Mouse (Mus musculus): ENCODE measurements around the gene 1700011L22Rik.

1700011L22Rik gene

GRCm38 (mm10) chr8:79239320-79239719, 9.1 kb downstream of the 1700011L22Rik start:
- DNase-seq (ENCODE audit: low read depth) = no peak

DNA sequence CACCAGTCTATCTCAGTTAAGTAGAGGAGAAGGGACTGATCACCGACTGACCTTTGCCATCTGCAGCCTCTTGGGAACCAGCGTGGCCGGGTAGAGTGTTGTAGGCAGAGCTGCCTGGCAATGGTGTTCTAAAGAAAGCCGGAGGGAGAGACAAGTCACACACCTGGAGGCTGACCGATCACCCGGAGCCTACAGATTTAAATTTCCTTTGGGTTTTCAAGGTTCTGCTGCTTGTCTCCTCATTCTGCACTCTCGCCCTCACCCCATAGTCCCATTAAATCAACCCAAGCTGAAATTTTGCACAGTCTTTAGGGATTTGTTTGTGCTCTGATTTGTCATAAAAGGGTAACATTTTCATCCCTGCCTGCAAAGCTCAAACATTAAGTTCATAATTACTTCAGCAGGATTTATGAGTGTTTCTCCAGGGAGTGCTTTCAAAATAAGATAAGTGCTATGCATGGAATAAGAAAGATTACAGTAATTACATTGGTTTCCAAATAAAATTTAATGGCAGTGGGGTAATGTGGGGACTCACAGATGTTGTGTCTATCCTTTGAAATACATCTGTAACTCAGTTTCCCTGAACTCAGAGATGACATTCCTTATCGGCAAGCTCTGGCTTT, 19.0 kb downstream of the 1700011L22Rik start:
- no peak for DNase-seq (ENCODE audit: low read depth)

GRCm38 (mm10) chr8:79227916-79228315, 20.5 kb downstream of the 1700011L22Rik start:
- DNase-seq (ENCODE audit: low read depth) = no peak

GRCm38 (mm10) chr8:79227194-79227593, 21.2 kb downstream of the 1700011L22Rik start:
- no peak for DNase-seq (ENCODE audit: low read depth)

DNA sequence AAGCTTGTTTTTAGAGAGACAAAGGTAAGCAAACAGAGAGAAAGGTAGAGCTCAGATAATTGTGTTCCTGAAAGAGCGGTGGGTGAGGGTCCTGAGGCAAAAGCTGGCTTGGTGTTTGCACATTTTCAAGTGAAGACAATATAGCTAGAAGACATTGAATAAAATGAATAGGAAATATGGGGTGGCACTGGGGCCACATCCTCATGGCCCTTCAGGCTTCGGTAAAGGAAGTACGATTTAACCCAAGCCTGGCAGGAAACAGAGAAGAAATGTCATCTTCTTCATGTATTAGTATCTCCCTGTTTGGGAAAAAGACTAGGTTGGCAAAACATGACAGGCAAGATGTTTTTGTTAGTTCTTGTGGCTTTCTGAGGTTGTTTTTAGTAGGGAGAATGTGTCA, 22.3 kb downstream of the 1700011L22Rik start:
- no peak for DNase-seq (ENCODE audit: low read depth)

- DNase-seq (ENCODE audit: low read depth) = no peak
These were observed 22.8 kb downstream of the 1700011L22Rik start for GRCm38 (mm10) chr8:79225586-79225985.

- no peak for DNase-seq (ENCODE audit: low read depth)
These were observed 24.0 kb downstream of the 1700011L22Rik start for GRCm38 (mm10) chr8:79224363-79224762.

- DNase-seq (ENCODE audit: low read depth) = no peak
These were observed 25.6 kb downstream of the 1700011L22Rik start for GRCm38 (mm10) chr8:79222752-79223141.

DNA sequence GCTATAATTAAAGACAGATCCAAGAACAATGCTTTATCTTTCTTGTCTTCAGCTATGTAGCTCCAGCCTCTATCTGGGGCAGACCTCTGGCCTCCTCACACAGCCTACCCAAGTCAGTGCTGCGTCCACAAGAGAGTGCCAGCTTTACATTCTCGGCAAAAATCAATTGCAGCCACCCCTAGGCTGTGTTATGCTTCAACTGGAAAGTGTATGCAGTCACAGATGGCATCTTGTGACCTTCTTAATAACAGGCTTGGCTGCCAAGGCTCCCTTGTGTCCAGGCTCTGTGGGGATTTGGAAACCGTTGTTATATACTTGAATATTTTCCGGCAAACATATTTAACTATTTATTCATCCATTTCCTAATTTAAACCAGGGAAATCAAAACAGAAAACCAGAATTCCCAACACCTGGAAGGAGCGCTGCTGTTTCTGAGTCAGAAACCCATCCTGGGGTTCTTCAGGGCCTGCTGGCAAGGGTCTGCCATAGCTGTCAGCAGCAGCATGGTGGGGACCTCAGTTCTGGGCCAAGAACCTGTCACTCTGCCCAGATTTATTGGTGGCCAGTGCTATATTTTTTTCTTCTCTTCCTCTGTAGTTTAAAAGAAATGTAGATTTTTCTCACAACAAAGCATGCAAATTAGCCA, 26.1 kb downstream of the 1700011L22Rik start:
- no peak for DNase-seq (ENCODE audit: low read depth)

DNA sequence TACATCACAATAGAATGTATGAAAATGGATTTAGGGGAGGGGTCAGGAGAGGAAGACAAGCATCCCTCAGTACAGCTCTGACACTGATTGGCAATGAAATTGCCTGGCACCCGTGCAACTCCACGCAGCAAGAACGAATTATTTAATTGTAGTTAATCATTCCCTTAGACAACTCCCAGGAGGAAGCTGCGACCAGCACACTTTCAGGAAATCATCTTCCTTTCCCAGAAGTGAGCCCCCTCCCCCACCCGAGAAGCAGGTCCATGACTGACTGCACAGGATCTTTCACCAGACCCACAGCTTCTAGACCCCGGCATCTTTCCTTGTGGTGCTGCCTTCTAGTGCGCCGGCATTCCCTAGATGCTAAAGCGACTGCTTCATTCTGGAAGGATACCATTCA, 36.7 kb downstream of the 1700011L22Rik start:
- no peak for DNase-seq (ENCODE audit: low read depth)

DNA sequence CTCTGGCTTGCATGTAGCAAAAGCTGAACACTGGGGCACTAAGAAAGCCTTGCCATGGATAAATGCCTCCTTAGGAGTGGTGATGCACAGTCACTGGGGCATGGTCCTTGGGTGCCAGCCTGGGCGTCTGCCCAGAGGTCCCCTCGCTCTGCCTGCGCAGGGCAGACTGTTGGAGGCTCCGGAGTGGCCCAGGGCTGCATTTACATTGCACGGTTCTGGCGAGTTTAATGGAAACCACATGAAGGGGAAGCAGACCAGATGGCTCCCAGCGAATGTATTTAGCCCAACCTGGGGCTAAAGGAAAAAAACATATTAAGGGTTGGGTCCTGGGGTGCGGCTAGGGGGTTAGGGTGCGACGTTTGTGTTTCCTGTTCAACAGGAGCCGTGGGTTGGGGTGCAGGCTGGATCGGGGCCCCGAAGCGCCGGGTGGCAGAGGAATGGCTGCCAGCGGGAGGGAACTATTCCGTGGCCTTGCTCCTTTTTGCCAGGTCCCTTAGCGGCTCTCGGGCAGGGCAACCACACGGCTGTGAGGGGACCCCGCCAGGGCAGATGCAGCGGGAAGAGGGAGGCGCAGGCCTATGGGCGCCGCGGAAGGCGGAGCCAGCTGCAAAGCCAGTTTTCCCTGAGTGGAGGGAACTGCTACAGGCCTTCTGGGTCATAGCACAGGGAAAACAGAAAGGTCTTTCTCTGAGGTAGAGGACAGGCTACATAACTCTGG, 38.6 kb downstream of the 1700011L22Rik start:
- peak; percentile 27 for DNase-seq (ENCODE audit: low read depth)

DNA sequence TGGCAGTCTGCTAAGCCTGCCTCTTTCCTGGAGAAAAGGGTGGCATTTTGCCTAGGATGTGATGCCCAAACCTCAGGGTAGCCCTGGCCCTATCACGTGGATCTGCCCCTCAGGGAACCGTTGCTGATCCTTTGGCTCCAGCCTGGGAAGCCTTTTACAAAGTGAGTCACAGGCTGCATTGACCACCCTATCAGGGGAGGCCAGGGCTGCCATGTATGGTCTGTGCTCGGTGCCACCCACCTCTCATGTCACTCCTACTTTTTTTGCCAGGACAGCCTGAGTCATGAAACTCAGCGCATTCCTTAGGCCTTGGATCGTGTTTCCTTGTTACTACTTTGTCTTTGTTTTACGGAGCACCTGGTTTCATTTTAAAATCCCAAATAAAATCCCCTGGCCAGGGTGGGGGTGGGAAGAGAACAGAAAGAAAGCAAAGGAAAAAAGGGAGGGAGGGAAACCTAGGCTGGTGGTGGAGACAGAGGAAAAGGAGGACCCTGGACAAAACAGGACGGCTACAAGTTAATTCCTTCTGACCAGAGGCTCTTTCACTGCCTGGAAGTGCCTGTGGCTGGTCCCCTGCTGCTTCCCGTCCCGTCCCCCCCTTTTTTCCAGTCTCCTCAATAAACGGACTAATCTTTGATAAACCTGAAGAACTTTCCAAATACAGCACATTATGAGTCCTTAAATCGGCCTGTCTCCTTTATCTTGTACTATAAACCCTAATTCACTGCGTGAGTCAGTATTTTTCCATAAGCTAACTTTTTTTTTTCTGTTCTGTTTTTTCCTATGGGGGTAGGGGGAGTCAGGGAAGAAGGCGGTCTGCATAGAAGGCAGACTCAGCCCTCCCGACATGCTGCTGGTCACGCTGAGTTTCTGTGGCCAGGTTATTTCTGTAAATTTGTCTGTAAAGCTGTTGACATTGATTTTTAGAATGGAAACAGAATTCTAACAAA, 39.4 kb downstream of the 1700011L22Rik start:
- peak; percentile 2 for DNase-seq (ENCODE audit: low read depth)

DNA sequence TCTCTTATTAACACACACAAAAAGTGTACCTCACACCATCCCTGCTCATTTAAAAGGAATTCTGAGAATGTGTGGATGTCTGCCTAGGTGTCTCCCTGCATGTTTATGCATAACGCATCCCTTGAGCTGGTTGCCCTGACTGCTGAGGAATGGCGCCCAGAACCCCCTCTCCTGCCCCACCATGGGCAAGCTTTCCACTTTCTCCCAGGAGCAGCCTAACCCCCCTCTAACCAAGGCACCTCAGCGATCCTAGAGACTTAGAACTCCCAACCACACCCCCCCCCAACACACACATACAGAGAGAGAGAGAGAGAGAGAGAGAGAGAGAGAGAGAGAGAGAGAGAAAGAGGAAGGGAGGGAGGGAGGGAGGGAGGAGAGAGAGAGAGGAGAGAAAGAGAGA, 40.2 kb downstream of the 1700011L22Rik start:
- DNase-seq (ENCODE audit: low read depth) = no peak

DNA sequence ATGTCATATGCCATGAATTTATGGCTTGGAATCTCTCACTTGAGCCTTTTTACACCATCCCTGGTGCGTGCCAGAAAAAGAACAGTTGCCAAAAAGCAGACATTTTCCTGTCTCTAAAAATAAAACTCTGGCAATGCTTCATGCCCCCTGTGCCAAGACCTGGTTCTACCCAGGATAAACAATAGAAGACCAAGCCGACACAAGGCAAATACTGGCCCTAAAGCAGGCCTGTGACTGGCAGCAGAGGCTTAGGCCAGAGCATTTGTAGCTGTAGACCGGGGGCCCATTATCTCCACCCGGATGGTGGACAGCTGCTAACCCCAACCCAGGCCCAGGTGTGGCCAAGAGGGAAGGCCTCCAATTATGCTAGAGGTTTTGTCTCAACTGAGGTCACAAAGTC, 41.5 kb downstream of the 1700011L22Rik start:
- DNase-seq (ENCODE audit: low read depth) = no peak

DNA sequence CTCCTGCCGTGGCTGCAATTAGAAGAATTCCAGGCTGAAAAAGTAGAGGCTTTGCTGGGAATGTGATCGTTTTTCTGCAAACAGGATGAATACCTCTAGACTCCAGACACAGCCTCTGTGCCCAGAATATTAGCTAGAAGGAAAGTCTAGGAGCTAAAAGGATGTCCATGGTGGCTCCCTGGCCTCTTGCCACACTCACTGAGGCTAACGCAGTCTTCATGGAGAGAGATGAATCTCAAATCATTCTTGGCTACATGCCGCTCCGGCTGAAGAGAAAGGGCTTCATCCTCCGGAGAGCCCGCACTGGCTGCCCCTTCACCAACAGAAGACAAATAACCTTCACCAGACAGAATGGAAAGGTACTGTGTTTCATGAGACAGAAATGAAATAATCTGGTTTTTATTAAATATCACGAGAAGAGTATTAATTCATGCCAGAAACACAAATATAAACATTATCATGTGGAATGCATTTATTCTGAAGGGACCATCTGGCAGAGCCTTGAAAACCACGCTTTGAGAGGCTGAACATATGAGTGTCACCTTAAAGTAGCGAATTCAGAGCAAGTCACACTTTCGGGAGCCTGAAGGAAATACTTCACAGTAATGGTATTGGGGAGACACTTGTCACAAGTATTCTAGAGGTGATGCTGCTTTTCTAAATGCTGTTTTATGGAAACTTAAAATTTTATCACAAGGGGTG, 46.8 kb downstream of the 1700011L22Rik start:
- DNase-seq (ENCODE audit: low read depth) = no peak

DNA sequence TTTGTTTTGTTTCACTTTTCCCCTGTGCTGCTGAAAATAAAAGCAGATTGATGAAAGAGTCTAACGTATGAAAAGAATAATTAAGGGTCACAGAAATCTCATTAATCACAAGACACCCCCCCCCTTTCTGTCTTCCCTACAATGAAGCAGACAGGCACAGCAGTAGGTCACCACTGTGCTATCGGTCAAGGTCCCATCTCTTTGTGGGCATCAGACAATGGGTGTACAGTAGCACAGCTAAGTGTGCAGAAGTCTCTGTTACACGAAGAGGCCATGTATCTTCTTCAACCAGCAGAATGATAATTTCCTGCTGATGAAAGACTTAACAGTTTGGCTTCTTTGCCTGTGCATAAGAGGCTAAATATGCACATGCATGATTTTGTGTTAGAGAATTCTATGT, 49.7 kb downstream of the 1700011L22Rik start:
- DNase-seq (ENCODE audit: low read depth) = no peak

DNA sequence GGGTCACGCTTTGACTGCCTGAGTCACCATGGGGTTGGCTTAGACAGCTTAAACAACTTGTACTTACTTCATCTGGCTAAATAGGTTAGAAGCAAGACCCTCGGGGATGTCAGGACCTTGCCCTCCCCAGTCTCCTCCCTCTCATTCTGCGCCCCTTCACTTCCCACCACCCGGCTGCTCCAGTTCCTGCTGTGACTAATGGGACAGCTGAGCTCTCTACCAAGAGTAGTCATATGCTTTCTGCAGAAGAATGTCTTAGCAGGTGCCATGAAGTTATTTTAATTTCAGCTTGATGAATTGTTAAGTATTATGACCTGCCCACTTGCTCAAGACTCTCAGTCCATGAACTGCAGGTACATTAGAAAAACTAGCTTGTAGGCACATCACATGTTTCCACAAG, 51.9 kb downstream of the 1700011L22Rik start:
- no peak for DNase-seq (ENCODE audit: low read depth)

DNA sequence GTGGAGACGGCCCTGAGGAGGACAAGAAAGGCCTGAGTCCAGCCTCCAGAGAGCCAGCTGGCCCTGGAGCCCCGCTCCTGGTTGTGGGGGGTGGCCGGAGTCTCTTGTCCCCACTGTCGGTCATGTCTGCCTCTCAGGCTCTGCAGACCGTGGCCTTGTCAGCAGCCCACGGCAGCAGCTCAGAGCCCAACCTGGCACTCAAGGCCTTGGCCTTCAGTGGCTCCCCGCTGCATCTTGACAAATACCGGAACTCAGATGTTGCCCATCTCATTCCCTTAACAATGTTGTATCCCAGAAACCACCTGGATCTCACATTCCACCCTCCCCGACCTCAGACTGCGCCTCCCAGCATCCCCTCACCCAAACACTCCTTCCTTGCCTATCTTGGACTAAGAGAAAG, 58.3 kb downstream of the 1700011L22Rik start:
- no peak for DNase-seq (ENCODE audit: low read depth)

GRCm38 (mm10) chr8:79185488-79185887, 62.9 kb downstream of the 1700011L22Rik start:
- no peak for DNase-seq (ENCODE audit: low read depth)

DNA sequence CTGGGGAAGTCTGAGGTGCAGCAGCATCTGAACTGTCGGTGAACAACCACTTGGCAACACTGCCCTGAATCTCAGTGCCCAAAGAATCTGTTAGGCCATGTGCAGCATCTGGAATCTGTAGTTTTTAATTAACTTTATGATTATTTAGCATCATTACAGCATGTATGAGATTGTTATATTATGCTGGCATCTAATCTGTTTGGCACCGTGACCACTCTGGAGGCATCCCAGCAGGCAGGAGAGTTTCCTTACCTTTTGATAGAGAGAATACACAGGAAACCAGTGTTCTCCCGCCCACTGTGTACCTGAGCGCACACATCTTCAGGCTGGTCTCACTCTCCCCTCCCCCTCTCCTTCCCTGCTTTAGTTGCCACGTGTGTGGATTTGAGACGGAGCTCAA, 68.7 kb downstream of the 1700011L22Rik start:
- no peak for DNase-seq (ENCODE audit: low read depth)

DNA sequence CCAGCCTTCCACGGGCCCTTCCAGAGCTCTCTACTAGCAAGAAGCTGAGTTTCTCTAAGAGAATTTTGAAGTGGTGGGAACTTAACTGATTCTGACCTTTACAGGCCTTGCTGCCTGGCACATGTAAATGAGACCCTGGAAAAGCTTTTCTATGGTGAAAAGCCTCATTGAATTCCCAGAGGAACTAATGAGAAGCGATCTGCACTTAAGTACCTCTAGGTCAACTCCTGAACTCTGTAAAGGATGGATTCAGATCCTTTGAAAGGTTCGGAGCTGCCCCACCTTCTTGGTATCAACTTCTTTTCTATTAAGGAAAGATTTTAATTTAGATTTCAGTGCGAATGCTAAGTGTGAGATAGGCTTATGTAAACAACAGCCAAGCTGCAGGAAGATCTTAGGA, 72.4 kb downstream of the 1700011L22Rik start:
- no peak for DNase-seq (ENCODE audit: low read depth)

GRCm38 (mm10) chr8:79173606-79174005, 74.8 kb downstream of the 1700011L22Rik start:
- no peak for DNase-seq (ENCODE audit: low read depth)

All from induced T-regulatory cell, adult 2 months (primary cell).